In the genomic region with DNA sequence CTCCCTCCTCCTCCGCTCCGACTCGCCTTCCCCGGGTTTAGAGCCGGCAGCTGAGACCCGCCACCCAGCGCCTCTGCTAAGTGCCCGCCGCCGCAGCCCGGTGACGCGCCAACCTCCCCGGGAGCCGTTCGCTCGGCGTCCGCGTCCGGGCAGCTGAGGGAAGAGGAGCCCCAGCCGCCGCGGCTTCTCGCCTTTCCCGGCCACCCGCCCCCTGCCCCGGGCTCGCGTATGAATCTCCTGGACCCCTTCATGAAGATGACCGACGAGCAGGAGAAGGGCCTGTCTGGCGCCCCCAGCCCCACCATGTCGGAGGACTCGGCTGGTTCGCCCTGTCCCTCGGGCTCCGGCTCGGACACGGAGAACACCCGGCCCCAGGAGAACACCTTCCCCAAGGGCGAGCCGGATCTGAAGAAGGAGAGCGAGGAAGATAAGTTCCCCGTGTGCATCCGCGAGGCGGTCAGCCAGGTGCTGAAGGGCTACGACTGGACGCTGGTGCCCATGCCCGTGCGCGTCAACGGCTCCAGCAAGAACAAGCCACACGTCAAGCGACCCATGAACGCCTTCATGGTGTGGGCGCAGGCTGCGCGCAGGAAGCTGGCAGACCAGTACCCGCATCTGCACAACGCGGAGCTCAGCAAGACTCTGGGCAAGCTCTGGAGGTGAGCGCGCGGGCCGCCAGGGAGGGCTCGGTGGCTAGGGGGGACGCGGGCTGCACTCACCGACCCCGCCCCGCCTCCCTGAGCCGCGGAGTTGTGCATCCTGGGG, we compare ENCODE assay signal across 7 mouse cellular contexts. TPM values are rescaled to one million over a fixed set of nuclear protein-coding genes. Genes with fewer than 3 reads are reported as not detected.
A peak's percentile ranks its signal among the peaks of the same experiment; 100 is the strongest.
DNase-seq lines count a peak whose midpoint lies in the region; ATAC-seq lines count a peak whose summit lies in the region.

No protein-coding gene starts in this region.

- peak overlapping the region; percentile 94 for H3K27ac ChIP-seq in embryonic facial prominence, embryonic 10.5 days (replicated peaks)
- H3K27ac ChIP-seq in heart, embryonic 16.5 days (ENCODE audit: low read length) = peak overlapping the region; percentile 34
- peak overlapping the region; percentile 77 for H3K27ac ChIP-seq in midbrain, embryonic 15.5 days

- WGBS in embryonic facial prominence, embryonic 10.5 days = under 1% methylated on average over 75 of the region's 75 CpGs
- 1% methylated on average over 75 of the region's 75 CpGs for WGBS in heart, embryonic 16.5 days
- WGBS in midbrain, embryonic 15.5 days = under 1% methylated on average over 73 of the region's 75 CpGs

- DNase-seq in urinary bladder, adult 2 months (ENCODE audit: low spot score) = peak; percentile 56
- DNase-seq in urinary bladder, postnatal 10 days (ENCODE audit: low spot score) = no peak
- peak; percentile 78 for DNase-seq in embryonic facial prominence, embryonic 10.5 days (ENCODE audit: low spot score)
- peak; percentile 57 for DNase-seq in left cerebral cortex, postnatal 4 days
- peak; percentile 46 for DNase-seq in urinary bladder, postnatal 25 days (ENCODE audit: low spot score)

- peaks cover 26% of the 10 kb centered on the region for H3K27me3 ChIP-seq in embryonic facial prominence, embryonic 10.5 days (replicated peaks; ENCODE audit: low read depth, poor library complexity, severe bottlenecking)
- peaks cover 62% of the 10 kb centered on the region for H3K27me3 ChIP-seq in heart, embryonic 16.5 days (ENCODE audit: control insufficient read depth, insufficient read depth, low read length)
- peaks cover 9% of the 10 kb centered on the region; the same call in 1 of the 2 replicates for H3K27me3 ChIP-seq in midbrain, embryonic 15.5 days (replicated peaks)

- H3K9ac ChIP-seq in heart, embryonic 16.5 days (ENCODE audit: low read length) = peak overlapping the region; percentile 61
- H3K9ac ChIP-seq in midbrain, embryonic 15.5 days = peak overlapping the region; percentile 62

- peaks cover 21% of the 10 kb centered on the region for H3K36me3 ChIP-seq in embryonic facial prominence, embryonic 10.5 days (replicated peaks)
- no peaks in the 10 kb centered on the region for H3K36me3 ChIP-seq in heart, embryonic 16.5 days (ENCODE audit: control insufficient read depth, insufficient read depth)
- H3K36me3 ChIP-seq in midbrain, embryonic 15.5 days (replicated peaks) = no peaks in the 10 kb centered on the region

- peak overlapping the region; percentile 63 for H3K4me2 ChIP-seq in heart, embryonic 16.5 days (ENCODE audit: low read depth, low read length)
- H3K4me2 ChIP-seq in midbrain, embryonic 15.5 days = peak overlapping the region; percentile 98

- H3K4me1 ChIP-seq in embryonic facial prominence, embryonic 10.5 days = peaks cover 84% of the 10 kb centered on the region
- H3K4me1 ChIP-seq in heart, embryonic 16.5 days (ENCODE audit: control insufficient read depth, insufficient read depth, low read length) = peaks cover 14% of the 10 kb centered on the region
- peaks cover 51% of the 10 kb centered on the region for H3K4me1 ChIP-seq in midbrain, embryonic 15.5 days

- intact Hi-C loops in left cerebral cortex, postnatal 4 days (cut with DNase I) = loop anchor here (5.0 kb wide), 2 partner anchors 880 to 1130 kb away; no protein-coding TSS in a partner anchor

- no peaks in the 10 kb centered on the region for H3K9me3 ChIP-seq in embryonic facial prominence, embryonic 10.5 days
- no peaks in the 10 kb centered on the region for H3K9me3 ChIP-seq in heart, embryonic 16.5 days (replicated peaks; ENCODE audit: control insufficient read depth, low read length)
- no peaks in the 10 kb centered on the region for H3K9me3 ChIP-seq in midbrain, embryonic 15.5 days

- peak overlapping the region; percentile 93 for H3K4me3 ChIP-seq in embryonic facial prominence, embryonic 10.5 days
- H3K4me3 ChIP-seq in heart, embryonic 16.5 days (ENCODE audit: low read length) = peak overlapping the region; percentile 54
- H3K4me3 ChIP-seq in midbrain, embryonic 15.5 days = peak overlapping the region; percentile 57

- ATAC-seq in heart, embryonic 16.5 days (replicated peaks; ENCODE audit: extremely low read depth, insufficient read depth, low FRiP score) = peak; percentile 15; the same call in 1 of the 2 replicates
- ATAC-seq in midbrain, embryonic 15.5 days (replicated peaks) = peak; percentile 35

RNA-seq across cellular contexts. Expression of a gene that starts 0.5 kb away (rescaled TPM):
- 0.96 and 1.1 TPM in 2 replicates for polyA plus RNA-seq in urinary bladder, adult 2 months (2012; rRNA removed)
- 108 and 112 TPM in 2 replicates for polyA plus RNA-seq in embryonic facial prominence, embryonic 10.5 days (2016; fragmentation: Nextera tagmentation; extraction: Ambion mirVana)
- 19.9 and 20.0 TPM in 2 replicates for polyA plus RNA-seq in heart, embryonic 16.5 days (2015; fragmentation: Nextera tagmentation; extraction: Ambion mirVana)
- 10 to 100 TPM; 21.3 to 21.4 TPM for total RNA-seq in left cerebral cortex, postnatal 4 days (2021)
- 43.0 and 49.3 TPM in 2 replicates for polyA plus RNA-seq in midbrain, embryonic 15.5 days (2015; fragmentation: Nextera tagmentation; extraction: Ambion mirVana)

Comparison
In these comparisons a context has a peak if more than half of its experiments do, and no peak if none do; other contexts are left out.
1. H3K27ac ChIP-seq: peak in every context shown above with its lines; median percentile 94 in embryonic facial prominence, embryonic 10.5 days; 77 in midbrain, embryonic 15.5 days; 34 in heart, embryonic 16.5 days.